Mouse (Mus musculus) midbrain, embryonic 11.5 days (tissue): ENCODE measurements around the gene Snhg11. TPM values are rescaled to one million over a fixed set of nuclear protein-coding genes. Genes with fewer than 3 reads are reported as not detected.

Experiments used
- ATAC-seq: fragments of 200-750 bp; cut with Nextera tagmentation; 2 replicates; pipeline ENCODE4 v1.8.0; 2017; ENCODE audit warnings: moderate TSS enrichment, moderate library complexity; ENCODE audit not compliant: low FRiP score
- DNase-seq: peaks from one replicate; pipeline ENCODE4 v3.0.0; 2015; ENCODE audit warnings: low spot score; ENCODE audit errors: missing footprints
- H3K27ac ChIP-seq: fragments of 300-500 bp; sonication (generic); 2 replicates; pipeline ENCODE4 v1.5.1; 2014; ENCODE audit warnings: low read depth, low read length
- H3K27me3 ChIP-seq: fragments of 300-500 bp; sonication (generic); 2 replicates; pipeline ENCODE4 v1.6.1; 2014; ENCODE audit warnings: mild to moderate bottlenecking, low read length, moderate library complexity, mixed read lengths; ENCODE audit not compliant: control insufficient read depth, insufficient read depth
- H3K36me3 ChIP-seq: fragments of 300-500 bp; sonication (generic); 2 replicates; pipeline ENCODE4 v1.6.1; 2014; ENCODE audit warnings: mild to moderate bottlenecking, low read length, moderate library complexity, mixed read lengths; ENCODE audit not compliant: control insufficient read depth, insufficient read depth
- H3K4me1 ChIP-seq: fragments of 300-500 bp; sonication (generic); 2 replicates; pipeline ENCODE4 v1.6.1; 2014; ENCODE audit warnings: low read length; ENCODE audit not compliant: control insufficient read depth, insufficient read depth
- H3K4me2 ChIP-seq: fragments of 300-500 bp; sonication (generic); 2 replicates; pipeline ENCODE4 v1.6.1; 2014; ENCODE audit warnings: mild to moderate bottlenecking, moderate library complexity
- H3K4me3 ChIP-seq: fragments of 300-500 bp; sonication (generic); 2 replicates; pipeline ENCODE4 v1.5.1; 2014; ENCODE audit warnings: low read depth, low read length
- H3K9ac ChIP-seq: fragments of 300-500 bp; sonication (generic); 2 replicates; pipeline ENCODE4 v1.6.1; 2014; ENCODE audit warnings: low read length
- H3K9me3 ChIP-seq: fragments of 300-500 bp; sonication (generic); 2 replicates; pipeline ENCODE4 v1.6.1; 2016; ENCODE audit warnings: low read length; ENCODE audit not compliant: control insufficient read depth
- WGBS: fragments of 180-500 bp; shearing (Covaris S2); extraction: QIAGEN DNeasy Blood & Tissue Kit; methylation state at CpG from one replicate; pipeline ENCODE4 v1.1.7; 2014; 5-methylcytosine and 5-hydroxymethylcytosine counted together
- polyA plus RNA-seq: library from polyadenylated mRNA; unstranded; fragments of >200 nt; fragmentation: Nextera tagmentation; extraction: Ambion mirVana; gene quantifications from 2 replicates; pipeline ENCODE4 v1.2.1, GENCODE M21; 2014

Gene Snhg11
- polyA plus RNA-seq, 1 experiment from 2014 or later, result 19.8 TPM

GRCm38 (mm10) chr2:158410022-158411014, 34.9 kb downstream of the Snhg11 start:
- ATAC-seq (peak; percentile 70), DNase-seq (peak; percentile 89)
- Histone ChIP-seq H3K4me1 (peaks cover 8% of the 10 kb centered on the region; the same call in 1 of the 2 replicates), H3K9ac (peak overlapping the region; percentile 91), H3K4me3 (peak overlapping the region; percentile 91), H3K36me3 (no peaks in the 10 kb centered on the region), H3K27ac (peak overlapping the region; percentile 52; the same call in 1 of the 2 replicates), H3K4me2 (peak overlapping the region; percentile 73), H3K27me3 (no peaks in the 10 kb centered on the region), H3K9me3 (no peaks in the 10 kb centered on the region)
- 4% methylated on average over 43 of the region's 67 CpGs for WGBS

GRCm38 (mm10) chr2:158413240-158413639, 37.8 kb downstream of the Snhg11 start:
- Histone ChIP-seq H3K9me3 (no peaks in the 10 kb centered on the region), H3K9ac (no peak overlapping the region), H3K4me1 (peaks cover 8% of the 10 kb centered on the region; the same call in 1 of the 2 replicates), H3K27me3 (no peaks in the 10 kb centered on the region), H3K27ac (no peak overlapping the region), H3K4me3 (no peak overlapping the region), H3K36me3 (no peaks in the 10 kb centered on the region), H3K4me2 (no peak overlapping the region)
- DNase-seq (no peak), ATAC-seq (no peak)
- WGBS, result 85% methylated on average over 2 of the region's 2 CpGs

- H3K4me1 ChIP-seq, result peaks cover 4% of the 10 kb centered on the region; the same call in 1 of the 2 replicates
- no peak overlapping the region for H3K4me2 ChIP-seq
- H3K9me3 ChIP-seq, result no peaks in the 10 kb centered on the region
- no peak overlapping the region for H3K4me3 ChIP-seq
- H3K9ac ChIP-seq, result no peak overlapping the region
- no peak for ATAC-seq
- H3K27ac ChIP-seq, result no peak overlapping the region
- WGBS, result 96% methylated on average over 1 of the region's 1 CpGs
- no peaks in the 10 kb centered on the region for H3K36me3 ChIP-seq
- no peak for DNase-seq
- no peaks in the 10 kb centered on the region for H3K27me3 ChIP-seq
Observed at GRCm38 (mm10) chr2:158415826-158416225, 40.4 kb downstream of the Snhg11 start.

GRCm38 (mm10) chr2:158418663-158419062, 43.2 kb downstream of the Snhg11 start:
- Histone ChIP-seq H3K4me2 (no peak overlapping the region), H3K4me3 (no peak overlapping the region), H3K4me1 (no peaks in the 10 kb centered on the region), H3K36me3 (no peaks in the 10 kb centered on the region), H3K27ac (no peak overlapping the region), H3K27me3 (no peaks in the 10 kb centered on the region), H3K9me3 (no peaks in the 10 kb centered on the region), H3K9ac (no peak overlapping the region)
- ATAC-seq (no peak), DNase-seq (no peak)
- WGBS, result 95% methylated on average over 1 of the region's 1 CpGs

Other genes starting within 250 kb of the Snhg11 start
- 5.8 and 6.5 TPM in 2 replicates for gene Tgm2, start 229.2 kb upstream of the Snhg11 start, polyA plus RNA-seq
- 0.92 and 0.94 TPM in 2 replicates for gene D630003M21Rik, start 146.4 kb upstream of the Snhg11 start, polyA plus RNA-seq
- not detected in 2 replicates for gene Bpi, start 117.5 kb upstream of the Snhg11 start, polyA plus RNA-seq
- 2.3 and 2.8 TPM in 2 replicates for gene Lbp, start 69.1 kb upstream of the Snhg11 start, polyA plus RNA-seq
- 20.1 and 22.4 TPM in 2 replicates for gene Ralgapb, start 34.2 kb downstream of the Snhg11 start, polyA plus RNA-seq
- gene Adig, start 127.0 kb downstream of the Snhg11 start, polyA plus RNA-seq, result not detected in 2 replicates
- gene Arhgap40, start 137.2 kb downstream of the Snhg11 start, polyA plus RNA-seq, result 0.30 and 0.40 TPM in 2 replicates
- gene Slc32a1, start 235.1 kb downstream of the Snhg11 start, polyA plus RNA-seq, result 1.9 and 2.3 TPM in 2 replicates
- gene Actr5, start 249.2 kb downstream of the Snhg11 start, polyA plus RNA-seq, result 15.3 and 16.0 TPM in 2 replicates